In the genomic region with DNA sequence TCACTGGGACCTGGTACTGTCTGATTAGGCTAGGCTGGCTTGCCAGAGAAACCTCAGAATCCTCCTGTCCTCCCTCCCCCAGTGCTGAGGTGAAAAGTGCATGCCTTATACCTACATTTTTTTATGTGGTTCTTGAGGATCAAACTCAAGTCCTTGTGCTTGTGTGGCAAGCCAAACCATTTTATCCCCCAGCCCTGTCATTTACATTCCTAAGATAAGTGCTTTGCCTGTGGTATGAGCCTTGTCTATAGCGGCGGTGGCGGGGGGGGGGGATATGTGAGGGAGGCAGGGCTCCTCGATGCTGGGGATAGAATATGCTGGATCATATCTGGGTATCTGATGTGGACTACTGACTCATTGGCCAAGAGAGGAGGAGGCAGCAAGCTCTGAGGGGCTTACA, we compare ENCODE assay signal across 17 mouse cellular contexts.
"Had no signal": no experiment of that assay in that cellular context is flagged by ENCODE, and none has a peak within 500 bp of the region (broad histone marks: within the 10 kb centered on the region; RNA-seq: fewer than 3 reads in every experiment).

No protein-coding gene starts in this region.

- DNase-seq: liver, embryonic 13.5 days; liver, postnatal 0 days; lung, postnatal 10 days; right cerebral cortex, postnatal 14 days; thymus, adult 2 months; thymus, postnatal 25 days; thymus, postnatal 4 days had no signal

- H3K4me1 ChIP-seq: liver, embryonic 13.5 days; liver, embryonic 15.5 days; megakaryocyte, embryonic 14.5 days; stomach, embryonic 15.5 days had no signal

- H3K4me2 ChIP-seq: liver, embryonic 11.5 days; liver, embryonic 13.5 days; liver, embryonic 15.5 days; midbrain, embryonic 11.5 days; midbrain, embryonic 13.5 days; midbrain, embryonic 15.5 days; neural tube, embryonic 12.5 days; stomach, embryonic 15.5 days had no signal

- H3K27me3 ChIP-seq: liver, embryonic 13.5 days; liver, embryonic 15.5 days; midbrain, embryonic 13.5 days; midbrain, embryonic 15.5 days; neural tube, embryonic 12.5 days; stomach, embryonic 15.5 days had no signal

- H3K4me3 ChIP-seq: liver, embryonic 13.5 days; liver, embryonic 15.5 days; megakaryocyte, embryonic 14.5 days; midbrain, embryonic 13.5 days; midbrain, embryonic 15.5 days; neural tube, embryonic 12.5 days; stomach, embryonic 15.5 days had no signal

- ATAC-seq: liver, postnatal 0 days; midbrain, embryonic 13.5 days; midbrain, embryonic 15.5 days had no signal

- H3K27ac ChIP-seq: liver, embryonic 13.5 days; liver, embryonic 15.5 days; macrophage; midbrain, embryonic 13.5 days; midbrain, embryonic 15.5 days; neural tube, embryonic 12.5 days; stomach, embryonic 15.5 days; stomach, postnatal 0 days had no signal

- H3K9me3 ChIP-seq: liver, embryonic 13.5 days; liver, embryonic 15.5 days; megakaryocyte, embryonic 14.5 days; midbrain, embryonic 13.5 days; midbrain, embryonic 15.5 days; neural tube, embryonic 12.5 days; stomach, embryonic 15.5 days had no signal

- H3K36me3 ChIP-seq: liver, embryonic 13.5 days; liver, embryonic 15.5 days; midbrain, embryonic 13.5 days; midbrain, embryonic 15.5 days; neural tube, embryonic 12.5 days; stomach, embryonic 15.5 days had no signal

- H3K9ac ChIP-seq: liver, embryonic 13.5 days; liver, embryonic 15.5 days; liver, postnatal 0 days; midbrain, embryonic 13.5 days; midbrain, embryonic 15.5 days; neural tube, embryonic 12.5 days; stomach, embryonic 15.5 days had no signal
